Mouse (Mus musculus) liver, embryonic 13.5 days (tissue): ENCODE measurements around the gene Mab21l1. TPM values are rescaled to one million over a fixed set of nuclear protein-coding genes. Genes with fewer than 3 reads are reported as not detected.
A peak's percentile ranks its signal among the peaks of the same experiment; 100 is the strongest.

Experiments used
- ATAC-seq: fragments of 200-750 bp; cut with Nextera tagmentation; 2 replicates; pipeline ENCODE4 v1.8.0; 2017; ENCODE audit warnings: low read depth, mild to moderate bottlenecking, moderate number of reproducible peaks, moderate library complexity
- DNase-seq: peaks from one replicate; pipeline ENCODE4 v3.0.0; 2022
- H3K27ac ChIP-seq: fragments of 300-500 bp; sonication (generic); 2 replicates; pipeline ENCODE4 v1.5.1; 2015; ENCODE audit warnings: moderate library complexity, mild to moderate bottlenecking, inconsistent platforms
- H3K27me3 ChIP-seq: fragments of 300-500 bp; sonication (generic); 2 replicates; pipeline ENCODE4 v1.6.1; 2015; ENCODE audit warnings: mild to moderate bottlenecking, inconsistent platforms
- H3K36me3 ChIP-seq: fragments of 300-500 bp; sonication (generic); 2 replicates; pipeline ENCODE4 v1.6.1; 2015; ENCODE audit warnings: mild to moderate bottlenecking, inconsistent platforms
- H3K4me1 ChIP-seq: fragments of 300-500 bp; sonication (generic); replicated peaks from 2 replicates; pipeline ENCODE4 v1.6.1; 2015; ENCODE audit warnings: inconsistent platforms
- H3K4me2 ChIP-seq: fragments of 300-500 bp; sonication (generic); 2 replicates; pipeline ENCODE4 v1.6.1; 2015; ENCODE audit warnings: inconsistent platforms, mild to moderate bottlenecking, moderate library complexity
- H3K4me3 ChIP-seq: fragments of 300-500 bp; sonication (generic); replicated peaks from 2 replicates; pipeline ENCODE4 v1.5.1; 2015; ENCODE audit warnings: mild to moderate bottlenecking, inconsistent platforms
- H3K9ac ChIP-seq: fragments of 300-500 bp; sonication (generic); 2 replicates; pipeline ENCODE4 v1.6.1; 2015; ENCODE audit warnings: mild to moderate bottlenecking, inconsistent platforms
- H3K9me3 ChIP-seq: fragments of 300-500 bp; sonication (generic); replicated peaks from 2 replicates; pipeline ENCODE4 v1.6.1; 2016; ENCODE audit warnings: inconsistent platforms
- WGBS: fragments of 180-500 bp; shearing (Covaris S2); methylation state at CpG from one replicate; pipeline ENCODE4 v1.1.7; 2015; ENCODE audit not compliant: insufficient replicate concordance; 5-methylcytosine and 5-hydroxymethylcytosine counted together
- polyA plus RNA-seq: library from polyadenylated mRNA; unstranded; fragments of >200 nt; fragmentation: Nextera tagmentation; extraction: Ambion mirVana; gene quantifications from 2 replicates; pipeline ENCODE4 v1.2.1, GENCODE M21; 2015

The Mab21l1 gene
- polyA plus RNA-seq, result 0.22 and 0.25 TPM in 2 replicates

- Histone ChIP-seq H3K36me3 (no peaks in the 10 kb centered on the region), H3K9ac (no peak within 1 kb of the TSS), H3K4me1 (peaks cover 22% of the 10 kb centered on the region), H3K4me2 (peak within 1 kb of the TSS; percentile 51), H3K4me3 (peak within 1 kb of the TSS; percentile 32), H3K9me3 (no peaks in the 10 kb centered on the region), H3K27me3 (peaks cover 87% of the 10 kb centered on the region), H3K27ac (no peak within 1 kb of the TSS)
- DNase-seq, result no peak
- 3% methylated on average over 16 of the region's 16 CpGs for WGBS
- no peak for ATAC-seq
These were observed at the start of gene Mab21l1 for GRCm38 (mm10) chr3:55782056-55782687. Gene Mab21l1, plus strand, starts transcription at chr3:55782510.

GRCm38 (mm10) chr3:55733665-55734064 is 48.6 kb upstream of the Mab21l1 start:
- Histone ChIP-seq H3K4me2 (no peak overlapping the region), H3K36me3 (no peaks in the 10 kb centered on the region), H3K27ac (no peak overlapping the region), H3K9ac (no peak overlapping the region), H3K9me3 (no peaks in the 10 kb centered on the region), H3K27me3 (no peaks in the 10 kb centered on the region), H3K4me1 (no peaks in the 10 kb centered on the region), H3K4me3 (no peak overlapping the region)
- 69% methylated on average over 6 of the region's 6 CpGs for WGBS
- no peak for ATAC-seq
- DNase-seq, result no peak

GRCm38 (mm10) chr3:55741428-55741827 is 40.9 kb upstream of the Mab21l1 start:
- Histone ChIP-seq H3K9ac (no peak overlapping the region), H3K27me3 (no peaks in the 10 kb centered on the region), H3K36me3 (no peaks in the 10 kb centered on the region), H3K4me2 (no peak overlapping the region), H3K4me3 (no peak overlapping the region), H3K27ac (no peak overlapping the region), H3K9me3 (no peaks in the 10 kb centered on the region), H3K4me1 (no peaks in the 10 kb centered on the region)
- ATAC-seq (no peak), DNase-seq (no peak)
- 71% methylated on average over 6 of the region's 6 CpGs for WGBS

GRCm38 (mm10) chr3:55742218-55742617 is 40.1 kb upstream of the Mab21l1 start:
- WGBS, result 67% methylated on average over 5 of the region's 5 CpGs
- Histone ChIP-seq H3K9ac (no peak overlapping the region), H3K4me2 (no peak overlapping the region), H3K9me3 (no peaks in the 10 kb centered on the region), H3K36me3 (no peaks in the 10 kb centered on the region), H3K4me3 (no peak overlapping the region), H3K27ac (no peak overlapping the region), H3K4me1 (no peaks in the 10 kb centered on the region), H3K27me3 (no peaks in the 10 kb centered on the region)
- ATAC-seq, result no peak
- no peak for DNase-seq

GRCm38 (mm10) chr3:55742654-55743053 is 39.7 kb upstream of the Mab21l1 start:
- ATAC-seq, result no peak
- no peaks in the 10 kb centered on the region for H3K9me3 ChIP-seq
- no peak overlapping the region for H3K9ac ChIP-seq
- no peaks in the 10 kb centered on the region for H3K27me3 ChIP-seq
- H3K4me1 ChIP-seq, result no peaks in the 10 kb centered on the region
- no peak overlapping the region for H3K4me2 ChIP-seq
- no peaks in the 10 kb centered on the region for H3K36me3 ChIP-seq
- H3K27ac ChIP-seq, result no peak overlapping the region
- no peak overlapping the region for H3K4me3 ChIP-seq
- no peak for DNase-seq
- 56% methylated on average over 4 of the region's 4 CpGs for WGBS

- Histone ChIP-seq H3K9me3 (no peaks in the 10 kb centered on the region), H3K4me2 (no peak overlapping the region)
- WGBS, result 41% methylated on average over 5 of the region's 5 CpGs
These were observed 38.4 kb upstream of the Mab21l1 start for GRCm38 (mm10) chr3:55743885-55744284.

GRCm38 (mm10) chr3:55750445-55751065 is 31.8 kb upstream of the Mab21l1 start:
- Histone ChIP-seq H3K36me3 (no peaks in the 10 kb centered on the region), H3K4me1 (no peaks in the 10 kb centered on the region), H3K27ac (no peak overlapping the region), H3K9ac (no peak overlapping the region), H3K9me3 (no peaks in the 10 kb centered on the region), H3K4me3 (no peak overlapping the region), H3K4me2 (no peak overlapping the region), H3K27me3 (no peaks in the 10 kb centered on the region)
- WGBS, result 66% methylated on average over 11 of the region's 11 CpGs
- DNase-seq (no peak), ATAC-seq (no peak)

More at GRCm38 (mm10) chr3:55743885-55744284, 38.4 kb upstream of the Mab21l1 start:
- Histone ChIP-seq H3K4me3 (no peak overlapping the region), H3K36me3 (no peaks in the 10 kb centered on the region), H3K9ac (no peak overlapping the region), H3K4me1 (no peaks in the 10 kb centered on the region), H3K27me3 (no peaks in the 10 kb centered on the region), H3K27ac (no peak overlapping the region)
- no peak for DNase-seq
- ATAC-seq, result no peak

GRCm38 (mm10) chr3:55751363-55751762 is 30.9 kb upstream of the Mab21l1 start:
- Histone ChIP-seq H3K4me3 (no peak overlapping the region), H3K9me3 (no peaks in the 10 kb centered on the region), H3K27ac (no peak overlapping the region), H3K27me3 (no peaks in the 10 kb centered on the region), H3K4me1 (no peaks in the 10 kb centered on the region), H3K9ac (no peak overlapping the region), H3K36me3 (no peaks in the 10 kb centered on the region), H3K4me2 (no peak overlapping the region)
- DNase-seq, result no peak
- 76% methylated on average over 5 of the region's 5 CpGs for WGBS
- ATAC-seq, result no peak

GRCm38 (mm10) chr3:55752558-55752957 is 29.8 kb upstream of the Mab21l1 start:
- H3K9me3 ChIP-seq, result no peaks in the 10 kb centered on the region
- no peaks in the 10 kb centered on the region for H3K27me3 ChIP-seq
- no peak for ATAC-seq
- no peaks in the 10 kb centered on the region for H3K36me3 ChIP-seq
- WGBS, result 61% methylated on average over 4 of the region's 4 CpGs
- DNase-seq, result no peak
- H3K4me1 ChIP-seq, result no peaks in the 10 kb centered on the region
- no peak overlapping the region for H3K4me3 ChIP-seq
- no peak overlapping the region for H3K9ac ChIP-seq
- no peak overlapping the region for H3K4me2 ChIP-seq
- no peak overlapping the region for H3K27ac ChIP-seq

GRCm38 (mm10) chr3:55753872-55754271 is 28.4 kb upstream of the Mab21l1 start:
- 71% methylated on average over 6 of the region's 6 CpGs for WGBS
- H3K4me2 ChIP-seq, result no peak overlapping the region
- H3K9ac ChIP-seq, result no peak overlapping the region
- H3K27ac ChIP-seq, result no peak overlapping the region
- ATAC-seq, result no peak
- no peak for DNase-seq
- H3K36me3 ChIP-seq, result no peaks in the 10 kb centered on the region
- H3K4me1 ChIP-seq, result no peaks in the 10 kb centered on the region
- H3K9me3 ChIP-seq, result no peaks in the 10 kb centered on the region
- H3K27me3 ChIP-seq, result no peaks in the 10 kb centered on the region
- no peak overlapping the region for H3K4me3 ChIP-seq

GRCm38 (mm10) chr3:55754981-55755608 is 27.2 kb upstream of the Mab21l1 start:
- H3K4me3 ChIP-seq, result no peak overlapping the region
- DNase-seq (no peak), ATAC-seq (no peak)
- no peak overlapping the region for H3K4me2 ChIP-seq
- H3K36me3 ChIP-seq, result no peaks in the 10 kb centered on the region
- no peak overlapping the region for H3K9ac ChIP-seq
- no peaks in the 10 kb centered on the region for H3K9me3 ChIP-seq
- H3K27me3 ChIP-seq, result no peaks in the 10 kb centered on the region
- H3K4me1 ChIP-seq, result no peaks in the 10 kb centered on the region
- H3K27ac ChIP-seq, result no peak overlapping the region
- WGBS, result 71% methylated on average over 6 of the region's 6 CpGs
